Mouse (Mus musculus) CH12F3 (cell line): ENCODE measurements at regions not wholly inside any gene's neighbourhood (a gene's known extent, or its start where the extent isn't known, plus 50 kb on each side); places are given as distances from the start of the nearest gene placed in this dataset.

Experiments used
- in situ Hi-C: fragments of 300-500 bp; cut with MboI; formaldehyde crosslinking; loops from 2 replicates; pipeline ENCODE4 v1.14.3; 2020; ENCODE audit warnings: low sequenced_read_pairs

- in situ Hi-C loops: no loop called here
Measured at GRCm38 (mm10) chr13:115676836-115677235, 575.1 kb upstream of the Itga1 start.

GRCm38 (mm10) chr13:115673729-115674128 is 572.0 kb upstream of the Itga1 start:
- in situ Hi-C loops: no loop called here

- in situ Hi-C loops: no loop called here
Measured at GRCm38 (mm10) chr13:115671685-115672084, 569.9 kb upstream of the Itga1 start.

GRCm38 (mm10) chr13:115669516-115669915 is 567.8 kb upstream of the Itga1 start:
- in situ Hi-C loops: no loop called here

- in situ Hi-C loops: no loop called here
Measured at GRCm38 (mm10) chr13:115655134-115655533, 553.4 kb upstream of the Itga1 start.

- in situ Hi-C loops: no loop called here
Measured at GRCm38 (mm10) chr13:115652935-115653334, 551.2 kb upstream of the Itga1 start.

- in situ Hi-C loops: no loop called here
Measured at GRCm38 (mm10) chr13:115652352-115652751, 550.6 kb upstream of the Itga1 start.

- in situ Hi-C loops: no loop called here
Measured at GRCm38 (mm10) chr13:115631410-115632105, 529.8 kb upstream of the Itga1 start.

- in situ Hi-C loops: no loop called here
Measured at GRCm38 (mm10) chr13:115630603-115631002, 528.8 kb upstream of the Itga1 start.

- in situ Hi-C loops: no loop called here
Measured at GRCm38 (mm10) chr13:115613174-115613573, 511.4 kb upstream of the Itga1 start.

GRCm38 (mm10) chr13:115606441-115606840 is 504.7 kb upstream of the Itga1 start:
- in situ Hi-C loops: no loop called here

GRCm38 (mm10) chr13:115595126-115595671 is 493.4 kb upstream of the Itga1 start:
- in situ Hi-C loops: no loop called here

GRCm38 (mm10) chr13:115575967-115576366 is 474.2 kb upstream of the Itga1 start:
- in situ Hi-C loops: no loop called here

- in situ Hi-C loops: no loop called here
Measured at GRCm38 (mm10) chr13:115575052-115575891, 473.5 kb upstream of the Itga1 start.

- in situ Hi-C loops: no loop called here
Measured at GRCm38 (mm10) chr13:115541167-115541566, 439.4 kb upstream of the Itga1 start.

- in situ Hi-C loops: no loop called here
Measured at GRCm38 (mm10) chr13:115535900-115536299, 434.1 kb upstream of the Itga1 start.

- in situ Hi-C loops: no loop called here
Measured at GRCm38 (mm10) chr13:115513914-115514313, 412.1 kb upstream of the Itga1 start.

- in situ Hi-C loops: no loop called here
Measured at GRCm38 (mm10) chr13:115512214-115512613, 410.4 kb upstream of the Itga1 start.

GRCm38 (mm10) chr13:115508646-115509045 is 406.9 kb upstream of the Itga1 start:
- in situ Hi-C loops: no loop called here

GRCm38 (mm10) chr13:115494399-115494798 is 392.6 kb upstream of the Itga1 start:
- in situ Hi-C loops: no loop called here

GRCm38 (mm10) chr13:115475861-115476260 is 374.1 kb upstream of the Itga1 start:
- in situ Hi-C loops: no loop called here

- in situ Hi-C loops: no loop called here
Measured at GRCm38 (mm10) chr13:115465689-115466088, 363.9 kb upstream of the Itga1 start.
